ENCODE assay signal across 9 mouse cellular contexts in the genomic region with DNA sequence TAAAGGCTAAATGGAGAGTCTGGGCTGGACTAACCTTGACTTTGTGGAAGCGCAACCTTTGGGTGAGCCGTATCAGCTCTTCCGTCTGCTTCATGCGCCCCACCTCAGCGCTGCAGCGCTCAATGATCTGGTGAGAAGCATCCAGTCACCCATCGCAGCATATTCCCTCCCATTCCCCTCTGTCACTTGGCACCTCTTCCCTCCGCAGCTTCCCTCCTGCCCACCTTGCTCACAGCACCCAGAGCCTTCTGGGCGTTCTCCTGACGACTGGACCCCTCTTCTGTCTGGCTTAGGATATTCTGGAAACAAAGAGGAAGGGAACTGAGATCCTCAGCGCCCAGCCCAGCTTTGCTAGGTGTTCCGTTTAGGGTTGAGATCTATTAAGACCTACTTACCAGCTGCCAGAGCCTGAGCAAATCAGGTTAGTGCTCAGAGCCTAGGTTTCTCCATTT. TPM values are rescaled to one million over a fixed set of nuclear protein-coding genes. Genes with fewer than 3 reads are reported as not detected.
DNase-seq lines count a peak whose midpoint lies in the region; ATAC-seq and TF ChIP-seq lines count a peak whose summit lies in the region.
"Had no signal": no experiment of that assay in that cellular context is flagged by ENCODE, and none has a peak within 500 bp of the region (broad histone marks: within the 10 kb centered on the region; RNA-seq: fewer than 3 reads in every experiment).

No protein-coding gene starts in this region.

- H3ac ChIP-seq in myocyte (ENCODE audit: control insufficient read depth, insufficient read length): no peak overlapping the region

- no peaks in the 10 kb centered on the region for H3K4me1 ChIP-seq in forebrain, postnatal 0 days (ENCODE audit: insufficient read depth)

- peak overlapping the region; percentile 74 for H3K27ac ChIP-seq in forebrain, postnatal 0 days (ENCODE audit: low read depth, low read length)

- no peaks in the 10 kb centered on the region for H3K79me2 ChIP-seq in myocyte (ENCODE audit: control insufficient read depth, insufficient read depth)

- H3K27me3 ChIP-seq in forebrain, postnatal 0 days (ENCODE audit: insufficient read depth, low read length): no peaks in the 10 kb centered on the region
- H3K27me3 ChIP-seq in myocyte (ENCODE audit: control insufficient read depth, insufficient read depth, insufficient read length): no peaks in the 10 kb centered on the region

- peak overlapping the region; percentile 51 for H3K9ac ChIP-seq in forebrain, postnatal 0 days

- ATAC-seq in frontal cortex, adult (ENCODE audit: low TSS enrichment): peak; percentile 74; the same call in 1 of the 2 replicates
- ATAC-seq in cerebellum, adult (ENCODE audit: insufficient number of reproducible peaks, low FRiP score, low TSS enrichment): peak; percentile 76; the same call in 1 of the 2 replicates
- peak; percentile 91 for ATAC-seq in forebrain, postnatal 0 days

- H3K4me3 ChIP-seq in forebrain, postnatal 0 days (ENCODE audit: low read depth, low read length): peak overlapping the region; percentile 33
- H3K4me3 ChIP-seq in myocyte: peak overlapping the region; percentile 6

- no peaks in the 10 kb centered on the region for H3K36me3 ChIP-seq in forebrain, postnatal 0 days (ENCODE audit: insufficient read depth)
- no peaks in the 10 kb centered on the region for H3K36me3 ChIP-seq in myocyte (ENCODE audit: control insufficient read depth, insufficient read depth)

- H3K9me3 ChIP-seq in forebrain, postnatal 0 days (ENCODE audit: low read length): no peaks in the 10 kb centered on the region

- TF ChIP-seq POLR2A in myocyte (IDR thresholded peaks at IDR 0.05; ENCODE audit: insufficient read length, low read depth): no peak

- TF ChIP-seq CTCF in forebrain, postnatal 0 days (IDR thresholded peaks at IDR 0.05; ENCODE audit: low read depth): no peak

- 3% methylated on average over 12 of the region's 12 CpGs for WGBS in forebrain, postnatal 0 days

- H3K4me2 ChIP-seq in forebrain, postnatal 0 days (ENCODE audit: low read depth): peak overlapping the region; percentile 51
- H3K4me2 ChIP-seq in myocyte (ENCODE audit: low read depth): peak overlapping the region; percentile 16

- DNase-seq in frontal cortex, postnatal 10 days (ENCODE audit: low spot score in 2 of 2): no peak
- peak; percentile 77 for DNase-seq in forebrain, postnatal 0 days
- DNase-seq in urinary bladder, postnatal 10 days (ENCODE audit: low spot score): no peak
- no peak for DNase-seq in adrenal gland, postnatal 14 days
- DNase-seq in T-cell, adult 2 months (ENCODE audit: low spot score): no peak

TF ChIP-seq in myocyte, 11 proteins besides CTCF, POLR2A, EP300 and RAD21:
- TF ChIP-seq CEBPB (IDR thresholded peaks at IDR 0.05; ENCODE audit: insufficient read depth, poor library complexity, severe bottlenecking) (no peak), POLR2AphosphoS2 (IDR thresholded peaks at IDR 0.05; ENCODE audit: insufficient read length, low read depth) (no peak), MAX (IDR thresholded peaks at IDR 0.05; ENCODE audit: low read depth) (no peak), MYOG (IDR thresholded peaks at IDR 0.05; ENCODE audit: control insufficient read depth in 1 of 3, insufficient read depth in 1 of 3, insufficient read length in 2 of 3, low read depth in 2 of 3) (no peak), TCF3 (IDR thresholded peaks at IDR 0.05; ENCODE audit: insufficient read length, low read depth) (no peak), TCF12 (IDR thresholded peaks at IDR 0.05; ENCODE audit: insufficient read depth, poor library complexity, severe bottlenecking) (no peak), MYOD1 (IDR thresholded peaks at IDR 0.05; ENCODE audit: control insufficient read depth in 1 of 3, insufficient read length in 2 of 3, low read depth in 2 of 3) (no peak), E2F4 (IDR thresholded peaks at IDR 0.05; ENCODE audit: insufficient read depth) (no peak), REST (IDR thresholded peaks at IDR 0.05; ENCODE audit: insufficient read depth, insufficient read length) (no peak), USF1 (IDR thresholded peaks at IDR 0.05; ENCODE audit: low read depth) (no peak), SRF (IDR thresholded peaks at IDR 0.05; ENCODE audit: control insufficient read depth, insufficient read length, low read depth) (no peak)

RNA-seq across cellular contexts. Expression of a gene that starts 9.7 kb away (rescaled TPM):
- 12.0 and 13.8 TPM in 2 replicates for total RNA-seq in forebrain, postnatal 0 days (2014; rRNA removed)
- 9.6 and 17.8 TPM in 2 replicates for polyA plus RNA-seq in forebrain, postnatal 0 days (2015; fragmentation: Nextera tagmentation; extraction: Ambion mirVana)
- polyA plus RNA-seq in myocyte (2012; fragmentation: generic; extraction: Trizol): 0.49 TPM
- 28.7 and 31.9 TPM in 2 replicates for total RNA-seq in adrenal gland, postnatal 14 days (2021)

RNA-seq across cellular contexts. Expression of a gene that starts 20.4 kb away (rescaled TPM):
- 1.3 and 1.4 TPM in 2 replicates for total RNA-seq in forebrain, postnatal 0 days (2014; rRNA removed)
- 1.3 and 1.4 TPM in 2 replicates for polyA plus RNA-seq in forebrain, postnatal 0 days (2015; fragmentation: Nextera tagmentation; extraction: Ambion mirVana)
- 2.3 TPM for polyA plus RNA-seq in myocyte (2012; fragmentation: generic; extraction: Trizol)
- 54.6 and 55.8 TPM in 2 replicates for total RNA-seq in adrenal gland, postnatal 14 days (2021)

RNA-seq across cellular contexts. Expression of a gene that starts 20.7 kb away (rescaled TPM):
- 0.77 and 2.0 TPM in 2 replicates for total RNA-seq in forebrain, postnatal 0 days (2014; rRNA removed)
- 0.42 TPM in 1 of 2 replicates, not detected in the other for polyA plus RNA-seq in forebrain, postnatal 0 days (2015; fragmentation: Nextera tagmentation; extraction: Ambion mirVana)
- not detected for polyA plus RNA-seq in myocyte (2012; fragmentation: generic; extraction: Trizol)
- total RNA-seq in adrenal gland, postnatal 14 days (2021): 0.30 and 0.45 TPM in 2 replicates
- total RNA-seq: liver, adult 2 months had no signal
- polyA plus RNA-seq: liver, adult 2 months had no signal

RNA-seq across cellular contexts. Expression of a gene that starts 27.4 kb away (rescaled TPM):
- total RNA-seq in forebrain, postnatal 0 days (2014; rRNA removed): 21.7 and 28.9 TPM in 2 replicates
- 23.7 and 25.6 TPM in 2 replicates for polyA plus RNA-seq in forebrain, postnatal 0 days (2015; fragmentation: Nextera tagmentation; extraction: Ambion mirVana)
- polyA plus RNA-seq in myocyte (2012; fragmentation: generic; extraction: Trizol): 56.4 TPM
- total RNA-seq in adrenal gland, postnatal 14 days (2021): 16.3 and 24.8 TPM in 2 replicates

RNA-seq across cellular contexts. Expression of a gene that starts 46.2 kb away (rescaled TPM):
- total RNA-seq in forebrain, postnatal 0 days (2014; rRNA removed): 1,229 and 1,850 TPM in 2 replicates
- 585 and 820 TPM in 2 replicates for polyA plus RNA-seq in forebrain, postnatal 0 days (2015; fragmentation: Nextera tagmentation; extraction: Ambion mirVana)
- 695 TPM for polyA plus RNA-seq in myocyte (2012; fragmentation: generic; extraction: Trizol)
- 1,094 and 1,263 TPM in 2 replicates for total RNA-seq in adrenal gland, postnatal 14 days (2021)

Comparison
In these comparisons a context has a peak if more than half of its experiments do, and no peak if none do; other contexts are left out.
1. RNA of a gene that starts 20.4 kb away (total RNA-seq): 54.6 to 55.8 TPM in adrenal gland, postnatal 14 days; 1.3 to 1.4 TPM in forebrain, postnatal 0 days; every median in the first group is over 10 times any median in the second.
2. Peak in every context shown above with its lines, with median percentiles within 50 percentile points of each other: ATAC-seq.